Mouse (Mus musculus) kidney, adult 2 months (tissue): ENCODE results near the gene Gm17387.

Experiments used
- CTCF ChIP-seq: fragments of 200-500 bp; conservative IDR thresholded peaks from 2 replicates; pipeline ENCODE4 v1.5.1; 2011; ENCODE audit warnings: low read depth, mild to moderate bottlenecking, control low read depth, low read length, moderate library complexity, mixed read lengths; ENCODE audit not compliant: insufficient read depth, insufficient read length
- POLR2A ChIP-seq: fragments of 200-500 bp; IDR thresholded peaks from one replicate; pipeline ENCODE4 v1.6.1; 2011; ENCODE audit warnings: low read depth, low read length, control low read depth

- no peak for TF ChIP-seq CTCF
- TF ChIP-seq POLR2A: no peak
These were observed 35.2 kb downstream of the Gm17387 start for GRCm38 (mm10) chr7:141064175-141064574.
